In genomic region chr14:17433346-17433745, GRCm38 (mm10) we compare ENCODE assay signal across 18 mouse cellular contexts.
DNase-seq lines count a peak whose midpoint lies in the region; TF ChIP-seq lines count a peak whose summit lies in the region.
"Had no signal": no experiment of that assay in that cellular context is flagged by ENCODE, and none has a peak within 500 bp of the region (broad histone marks: within the 10 kb centered on the region; RNA-seq: fewer than 3 reads in every experiment).

No protein-coding gene starts in this region.

- no peak overlapping the region for H3K4me3 ChIP-seq in layer of hippocampus, adult 2 months
- no peak overlapping the region for H3K4me3 ChIP-seq in left cerebral cortex, adult 2 months
- H3K4me3 ChIP-seq: embryonic facial prominence, embryonic 10.5 days; embryonic facial prominence, embryonic 12.5 days; forebrain, embryonic 13.5 days; forebrain, embryonic 15.5 days had no signal

- H3K27ac ChIP-seq in layer of hippocampus, adult 2 months, result 0 out of 2 replicates have a peak overlapping the region, but pooled peaks have one; percentile 3
- H3K27ac ChIP-seq in left cerebral cortex, adult 2 months, result peak overlapping the region; percentile 65
- H3K27ac ChIP-seq: embryonic facial prominence, embryonic 10.5 days; embryonic facial prominence, embryonic 12.5 days; forebrain, embryonic 13.5 days; forebrain, embryonic 15.5 days had no signal

- intact Hi-C loops in left cerebral cortex, adult 2 months (cut with DNase I), result loop anchor here (2.0 to 5.0 kb wide), 3 partner anchors 25 to 134 kb away; no protein-coding TSS in a partner anchor

- DNase-seq in layer of hippocampus, adult 2 months (ENCODE audit: low spot score in 2 of 2), result peak in 1 of 2 experiments; percentile 11
- DNase-seq in layer of hippocampus, postnatal 25 days (ENCODE audit: extremely low spot score in 1 of 2, low spot score in 1 of 2), result no peak
- DNase-seq in left cerebral cortex, adult 2 months (ENCODE audit: extremely low spot score in 1 of 2, low spot score in 2 of 2), result no peak
- no peak for DNase-seq in left cerebral cortex, adult 9 months (ENCODE audit: low spot score in 2 of 2)
- DNase-seq in telencephalon, adult 2 months (ENCODE audit: low read depth, low spot score), result peak; percentile 71
- DNase-seq in spleen, postnatal 36 days (ENCODE audit: low spot score in 2 of 2), result no peak
- DNase-seq: adrenal gland, adult 2 months; adrenal gland, postnatal 10 days; adrenal gland, postnatal 25 days; cerebellum, adult 11-12 months; cerebellum, adult 2 months; cerebellum, adult 9-10 months; cerebellum, postnatal 10 days; cerebellum, postnatal 25 days had no signal

- TF ChIP-seq CTCF in layer of hippocampus, adult 2 months (conservative IDR thresholded peaks at IDR 0.05), result no peak
- no peak for TF ChIP-seq CTCF in left cerebral cortex, adult 2 months (IDR thresholded peaks at IDR 0.05)
